Mouse (Mus musculus): ENCODE results near the gene Zdhhc1.

Gene Zdhhc1

GRCm38 (mm10) chr8:105496439-105497180 is at the start of gene Zdhhc1:
Zdhhc1 (minus strand) TSS chr8:105496902.
- DNase-seq, result peak; percentile 83

DNA sequence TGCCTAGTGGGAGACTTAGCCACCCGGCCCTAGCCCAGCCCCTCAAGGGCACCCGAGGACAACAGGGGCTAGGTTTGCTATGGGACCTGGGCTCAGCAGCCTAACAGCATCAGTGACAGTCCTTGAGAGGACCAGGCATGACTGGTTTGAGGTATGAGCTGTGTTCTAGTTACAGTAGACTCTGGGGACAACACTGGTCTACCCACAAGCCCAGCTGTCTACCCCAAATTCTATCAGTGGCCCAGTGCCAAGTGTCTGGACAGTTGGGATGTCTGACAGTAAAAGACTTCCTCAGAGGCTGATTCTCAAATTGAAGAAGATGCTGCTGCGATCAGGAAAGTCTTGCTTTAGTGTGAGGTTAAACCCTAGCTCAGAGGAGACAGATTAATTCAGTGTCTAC is 48.5 kb upstream of the Zdhhc1 start:
- no peak for DNase-seq

- no peak for DNase-seq
Measured at GRCm38 (mm10) chr8:105544544-105545205, 48.0 kb upstream of the Zdhhc1 start.

DNA sequence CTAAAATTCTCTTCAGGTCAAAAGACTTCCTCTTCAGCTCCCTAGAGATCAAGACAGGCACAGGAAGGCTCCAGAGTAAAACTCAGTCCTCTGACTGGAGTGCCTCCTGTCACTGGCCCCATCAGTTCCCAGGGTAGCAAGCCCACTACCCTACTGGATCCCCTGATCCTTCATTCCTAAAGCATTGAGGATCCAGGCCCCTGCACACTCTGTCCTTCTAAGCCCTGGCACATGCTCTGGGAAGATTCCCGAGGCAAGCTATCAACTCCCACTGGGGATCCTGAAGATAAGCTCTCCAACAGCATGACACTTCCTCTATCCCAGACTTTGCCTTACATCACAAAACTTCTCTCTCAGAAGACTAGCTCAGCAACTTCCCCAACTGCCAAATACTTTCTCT is 47.0 kb upstream of the Zdhhc1 start:
- no peak for DNase-seq

GRCm38 (mm10) chr8:105542808-105543207 is 46.1 kb upstream of the Zdhhc1 start:
- no peak for DNase-seq

GRCm38 (mm10) chr8:105542032-105542656 is 45.4 kb upstream of the Zdhhc1 start:
- DNase-seq, result no peak

GRCm38 (mm10) chr8:105538940-105539339 is 42.2 kb upstream of the Zdhhc1 start:
- DNase-seq, result no peak

- no peak for DNase-seq
Measured at GRCm38 (mm10) chr8:105537011-105537677, 40.4 kb upstream of the Zdhhc1 start.

DNA sequence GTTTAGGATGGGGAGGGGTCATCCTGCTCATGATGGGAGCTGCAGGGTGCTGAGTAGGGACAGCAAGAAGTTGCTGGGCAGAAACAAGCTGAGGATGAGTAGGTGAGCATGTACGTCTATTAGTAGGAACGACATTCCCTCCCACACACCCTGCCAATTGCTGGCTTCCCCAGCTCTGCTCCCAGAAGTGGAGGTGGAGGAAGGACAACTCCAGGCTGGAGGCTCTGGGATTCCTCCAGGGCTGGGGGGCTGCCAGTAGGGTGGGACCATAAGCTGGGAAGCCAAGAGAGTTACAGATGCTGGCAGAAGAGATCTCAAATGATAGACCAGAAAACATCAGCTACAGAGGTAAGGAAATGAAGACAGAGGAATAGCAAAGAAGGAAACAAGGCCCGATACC is 39.8 kb upstream of the Zdhhc1 start:
- DNase-seq, result no peak

DNA sequence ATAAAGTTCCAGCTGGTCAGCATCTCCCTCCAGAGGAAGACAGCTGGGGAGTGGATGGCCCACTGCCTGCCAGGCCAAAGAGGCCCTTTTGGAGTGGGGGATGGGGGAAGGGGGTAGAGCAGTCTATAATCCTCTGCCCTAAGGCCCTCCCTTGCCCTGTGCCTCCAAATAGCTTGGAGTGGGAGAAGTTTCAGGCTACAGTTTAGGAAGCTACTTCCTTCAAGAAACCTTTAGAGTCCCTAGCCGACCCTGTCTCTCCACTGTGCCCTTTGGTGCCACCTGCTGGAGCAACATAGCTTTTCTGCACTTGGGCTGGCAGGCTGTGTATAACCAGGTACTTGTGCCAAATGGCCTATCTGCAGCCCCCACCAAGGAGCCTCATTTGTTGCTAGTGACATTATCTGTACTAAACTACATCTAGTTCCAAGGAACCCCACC is 37.2 kb upstream of the Zdhhc1 start:
- peak; percentile 77 for DNase-seq

GRCm38 (mm10) chr8:105533439-105533838 is 36.7 kb upstream of the Zdhhc1 start:
- no peak for DNase-seq

DNA sequence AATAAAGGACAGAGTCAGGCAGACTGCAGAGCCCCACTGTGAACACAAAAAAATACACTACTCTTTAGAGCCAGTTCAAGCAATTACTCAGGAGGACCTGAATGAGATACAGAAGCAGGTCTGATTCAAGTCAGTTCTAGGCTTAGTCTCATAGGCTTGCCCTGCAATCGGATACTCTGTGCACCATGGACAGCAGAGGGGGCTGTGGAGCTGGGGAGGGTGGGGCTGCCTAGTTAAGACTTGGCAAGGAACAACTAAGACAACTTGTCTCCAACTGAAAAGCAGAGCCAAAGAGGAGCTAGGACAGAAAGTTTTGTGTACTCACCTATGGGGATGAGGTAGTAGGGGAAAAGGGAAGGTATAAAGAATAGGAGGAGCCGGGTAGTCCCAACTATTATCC is 35.1 kb upstream of the Zdhhc1 start:
- peak; percentile 50 for DNase-seq

- DNase-seq, result no peak
Measured at GRCm38 (mm10) chr8:105529271-105529670, 32.6 kb upstream of the Zdhhc1 start.

- no peak for DNase-seq
Measured at GRCm38 (mm10) chr8:105528206-105528605, 31.5 kb upstream of the Zdhhc1 start.

GRCm38 (mm10) chr8:105527110-105527509 is 30.4 kb upstream of the Zdhhc1 start:
- no peak for DNase-seq

GRCm38 (mm10) chr8:105522890-105523289 is 26.2 kb upstream of the Zdhhc1 start:
- no peak for DNase-seq

GRCm38 (mm10) chr8:105521995-105522769 is 25.5 kb upstream of the Zdhhc1 start:
- no peak for DNase-seq

- no peak for DNase-seq
Measured at GRCm38 (mm10) chr8:105521061-105521460, 24.4 kb upstream of the Zdhhc1 start.

DNA sequence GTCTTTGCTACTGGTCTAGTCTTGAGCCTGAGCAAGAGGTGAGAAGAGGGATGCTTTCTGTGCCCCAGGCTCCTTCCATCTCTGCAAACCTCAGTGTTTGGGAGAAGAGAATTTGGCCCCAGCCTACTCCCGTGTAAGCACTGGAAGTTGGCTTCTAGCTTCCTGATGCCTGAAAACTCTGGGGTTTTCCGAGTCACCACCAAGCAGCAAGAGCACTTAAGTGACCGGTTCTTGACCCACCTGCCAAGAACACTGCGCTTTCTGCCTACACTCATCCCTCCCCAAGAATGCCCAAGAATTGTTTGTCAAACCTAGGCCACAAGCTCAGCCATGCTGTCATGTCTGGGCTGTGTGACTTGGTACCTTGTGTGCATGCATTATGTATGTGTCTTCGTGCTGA is 23.8 kb upstream of the Zdhhc1 start:
- no peak for DNase-seq

DNA sequence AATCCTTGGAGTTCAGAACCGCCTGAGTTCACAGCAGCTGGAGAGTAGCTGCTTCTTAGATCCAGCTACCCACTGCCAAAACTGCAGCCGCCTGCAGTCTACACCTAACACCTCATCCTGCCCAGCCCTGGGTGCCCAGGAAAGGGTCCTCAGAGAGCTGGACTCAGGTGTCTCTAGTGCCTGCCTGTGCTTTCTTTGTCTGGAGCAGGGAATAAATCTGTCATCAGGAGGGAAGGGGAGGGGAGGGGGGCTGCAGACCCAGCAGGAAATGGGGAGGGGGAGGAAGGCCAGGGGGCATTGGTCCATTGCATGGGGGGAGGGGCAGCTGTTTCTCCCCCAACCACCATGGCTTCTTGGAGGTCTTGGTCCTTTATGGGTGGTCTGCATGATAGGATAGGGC is 22.9 kb upstream of the Zdhhc1 start:
- no peak for DNase-seq

- DNase-seq, result peak; percentile 42
Measured at GRCm38 (mm10) chr8:105518436-105519313, 22.0 kb upstream of the Zdhhc1 start, which contains the start of gene Hsd11b2. Hsd11b2 (plus strand) TSS chr8:105518755.

DNA sequence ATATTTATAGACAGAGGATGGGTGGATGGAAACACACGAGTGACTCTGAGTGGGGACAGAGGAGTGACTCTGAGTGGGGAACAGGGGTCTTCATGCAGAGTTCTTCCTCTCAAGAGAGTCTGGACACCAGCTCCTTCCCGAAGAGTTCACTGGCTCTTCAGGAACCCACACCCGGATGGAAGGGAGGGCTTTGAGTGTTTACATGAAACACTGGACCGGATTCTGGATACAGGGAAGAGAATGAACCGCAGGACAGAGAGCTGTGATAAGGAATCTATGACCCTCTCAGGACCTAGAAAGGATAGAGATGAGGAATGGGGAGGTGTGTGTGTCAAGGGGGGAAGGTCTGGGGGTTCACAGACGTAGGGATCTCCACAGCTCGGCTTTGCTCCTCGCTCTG is 20.6 kb upstream of the Zdhhc1 start:
- DNase-seq, result no peak
